Mouse (Mus musculus): Measurements from ENCODE around the gene Hoxa3. TPM values are rescaled to one million over a fixed set of nuclear protein-coding genes. Genes with fewer than 3 reads are reported as not detected.

Hoxa3 gene
- total and polyA plus RNA-seq, 3 experiments: 0.08 to 0.38 (median 0.34) TPM

GRCm38 (mm10) chr6:52203121-52203370, 10.1 kb downstream of the Hoxa3 start:
- no peak for TF ChIP-seq MYC (IDR thresholded peaks at IDR 0.05; ENCODE audit: low read depth, low read length)
- TF ChIP-seq CHD2 (IDR thresholded peaks at IDR 0.05; ENCODE audit: low read length): no peak
- TF ChIP-seq EP300 (IDR thresholded peaks at IDR 0.05; ENCODE audit: low read length): no peak
- TF ChIP-seq ZNF384 (IDR thresholded peaks at IDR 0.05; ENCODE audit: low read depth, low read length): no peak
- TF ChIP-seq E2F4 (IDR thresholded peaks at IDR 0.05; ENCODE audit: insufficient replicate concordance, low read depth, low read length): no peak
- TF ChIP-seq JUND (conservative IDR thresholded peaks at IDR 0.05; ENCODE audit: low read depth, low read length): no peak
- TF ChIP-seq USF1 (IDR thresholded peaks at IDR 0.05; ENCODE audit: low read depth, low read length): no peak
- TF ChIP-seq RCOR1 (conservative IDR thresholded peaks at IDR 0.05; ENCODE audit: low read depth, low read length): no peak
- TF ChIP-seq POLR2A (IDR thresholded peaks at IDR 0.05; ENCODE audit: low read depth, low read length): no peak
- no peak for TF ChIP-seq GABPA (IDR thresholded peaks at IDR 0.05; ENCODE audit: insufficient replicate concordance, low read depth, low read length)
- TF ChIP-seq UBTF (IDR thresholded peaks at IDR 0.05; ENCODE audit: low read depth, low read length): no peak
- no peak for TF ChIP-seq MAX (IDR thresholded peaks at IDR 0.05; ENCODE audit: low read length)
- no peak for TF ChIP-seq HCFC1 (IDR thresholded peaks at IDR 0.05; ENCODE audit: low read depth, low read length)
- TF ChIP-seq IRF4 (IDR thresholded peaks at IDR 0.05; ENCODE audit: low read depth, low read length): no peak
- TF ChIP-seq NELFE (IDR thresholded peaks at IDR 0.05; ENCODE audit: low read depth, low read length): no peak
- TF ChIP-seq USF2 (conservative IDR thresholded peaks at IDR 0.05; ENCODE audit: low read depth, low read length): no peak
- no peak for TF ChIP-seq ETS1 (conservative IDR thresholded peaks at IDR 0.05; ENCODE audit: low read depth, low read length)
- TF ChIP-seq MAZ (IDR thresholded peaks at IDR 0.05; ENCODE audit: low read depth, low read length): no peak
- TF ChIP-seq PAX5 (IDR thresholded peaks at IDR 0.05; ENCODE audit: low read length): no peak
- in situ Hi-C loops (cut with MboI; ENCODE audit: low pct_ligation_motif_present, low pct_unique_long_range_greater_than_20kb, low sequenced_read_pairs): loop anchor here (25.0 kb wide), 1 partner anchor 191 kb away; the partner anchor contains the start of gene Skap2
- no peaks in the 10 kb centered on the region for H3K79me2 ChIP-seq (replicated peaks; ENCODE audit: control insufficient read depth, extremely low read depth, insufficient read depth, poor library complexity, severe bottlenecking)
- no peak overlapping the region for H3K4me3 ChIP-seq (replicated peaks in 1 of 3; ENCODE audit: low read depth in 2 of 3, low read length in 2 of 3, poor library complexity in 1 of 3)
- DNase-seq (ENCODE audit: extremely low read depth): no peak
- peaks cover 39% of the 10 kb centered on the region for H3K9me3 ChIP-seq (replicated peaks; ENCODE audit: low read length)
- H3K27me3 ChIP-seq (replicated peaks): no peaks in the 10 kb centered on the region
- 0 out of 4 replicates have a peak, but pooled peaks cover 0 to under 1% of the 10 kb centered on the region in 2 experiments for H3K4me1 ChIP-seq (ENCODE audit: control insufficient read depth in 1 of 2, insufficient read depth in 2 of 2)
- no peak overlapping the region for H3K27ac ChIP-seq (ENCODE audit: insufficient read depth, low read depth)
- H3K36me3 ChIP-seq (replicated peaks in 1 of 2; ENCODE audit: control insufficient read depth in 1 of 2, insufficient read depth in 1 of 2, low read length in 1 of 2): peaks cover 23 to 45% of the 10 kb centered on the region in 2 experiments
- no peak overlapping the region for H3K4me2 ChIP-seq (ENCODE audit: insufficient read depth, low read depth, poor library complexity, severe bottlenecking)
- dilution Hi-C loops (cut with MboI; ENCODE audit: extremely low pct_ligation_motif_present, extremely low pct_unique_long_range_greater_than_20kb, low sequenced_read_pairs): no loop called here
- no peak overlapping the region for H3K9ac ChIP-seq (ENCODE audit: insufficient read depth, low read depth)

GRCm38 (mm10) chr6:52202362-52203120, 10.6 kb downstream of the Hoxa3 start:
- Histone ChIP-seq H3K79me2 (replicated peaks; ENCODE audit: control insufficient read depth, extremely low read depth, insufficient read depth, poor library complexity, severe bottlenecking) (no peaks in the 10 kb centered on the region), H3K4me1 (ENCODE audit: control insufficient read depth in 1 of 2, insufficient read depth in 2 of 2) (peaks cover 0 to 5% of the 10 kb centered on the region in 2 experiments; a peak in 1 of 4 replicates), H3K27ac (ENCODE audit: insufficient read depth, low read depth) (no peak overlapping the region), H3K36me3 (replicated peaks in 1 of 2; ENCODE audit: control insufficient read depth in 1 of 2, insufficient read depth in 1 of 2, low read length in 1 of 2) (peaks cover 23 to 45% of the 10 kb centered on the region in 2 experiments), H3K9me3 (replicated peaks; ENCODE audit: low read length) (peaks cover 39% of the 10 kb centered on the region), H3K9ac (ENCODE audit: insufficient read depth, low read depth) (no peak overlapping the region), H3K4me2 (ENCODE audit: insufficient read depth, low read depth, poor library complexity, severe bottlenecking) (no peak overlapping the region), H3K4me3 (replicated peaks in 1 of 3; ENCODE audit: low read depth in 2 of 3, low read length in 2 of 3, poor library complexity in 1 of 3) (no peak overlapping the region), H3K27me3 (replicated peaks) (no peaks in the 10 kb centered on the region)
- no peak for TF ChIP-seq CHD2 (IDR thresholded peaks at IDR 0.05; ENCODE audit: low read length)
- no peak for TF ChIP-seq CHD1 (IDR thresholded peaks at IDR 0.05; ENCODE audit: low read depth, low read length)
- TF ChIP-seq MEF2A (IDR thresholded peaks at IDR 0.05; ENCODE audit: borderline replicate concordance, low read depth, low read length): no peak
- dilution Hi-C loops (cut with MboI; ENCODE audit: extremely low pct_ligation_motif_present, extremely low pct_unique_long_range_greater_than_20kb, low sequenced_read_pairs): no loop called here
- no peak for DNase-seq (ENCODE audit: extremely low read depth)
- in situ Hi-C loops (cut with MboI; ENCODE audit: low pct_ligation_motif_present, low pct_unique_long_range_greater_than_20kb, low sequenced_read_pairs): loop anchor here (25.0 kb wide), 1 partner anchor 190 kb away; the partner anchor contains the start of gene Skap2

All from CH12.LX (cell line).